Mouse (Mus musculus) adrenal gland, adult (tissue): ENCODE measurements at regions not wholly inside any gene's neighbourhood (a gene's known extent, or its start where the extent isn't known, plus 50 kb on each side); places are given as distances from the start of the nearest gene placed in this dataset.
A peak's percentile ranks its signal among the peaks of the same experiment; 100 is the strongest.

Experiments
- DNase-seq, 2 experiments: peaks; one replicate each; pipeline ENCODE4 v3.0.0; 2022 to 2023; ENCODE audit warnings: low spot score in 1 of 2; ENCODE audit not compliant: inconsistent age in 2 of 2

- no peak for DNase-seq
Observed at GRCm38 (mm10) chrX:35791273-35791672, 97.4 kb upstream of the Dock11 start.

GRCm38 (mm10) chrX:35813206-35813605 lies 75.4 kb upstream of the Dock11 start:
- peak in 1 of 2 experiments; percentile 42 for DNase-seq

- DNase-seq: peak; percentile 13 to 70
Observed at GRCm38 (mm10) chrX:35834411-35834810, 54.2 kb upstream of the Dock11 start.

- peak in 1 of 2 experiments; percentile 22 for DNase-seq
Observed at GRCm38 (mm10) chrX:35838064-35838463, 50.6 kb upstream of the Dock11 start.
